Mouse (Mus musculus): ENCODE data around the gene Fads3.

The Fads3 gene

DNA sequence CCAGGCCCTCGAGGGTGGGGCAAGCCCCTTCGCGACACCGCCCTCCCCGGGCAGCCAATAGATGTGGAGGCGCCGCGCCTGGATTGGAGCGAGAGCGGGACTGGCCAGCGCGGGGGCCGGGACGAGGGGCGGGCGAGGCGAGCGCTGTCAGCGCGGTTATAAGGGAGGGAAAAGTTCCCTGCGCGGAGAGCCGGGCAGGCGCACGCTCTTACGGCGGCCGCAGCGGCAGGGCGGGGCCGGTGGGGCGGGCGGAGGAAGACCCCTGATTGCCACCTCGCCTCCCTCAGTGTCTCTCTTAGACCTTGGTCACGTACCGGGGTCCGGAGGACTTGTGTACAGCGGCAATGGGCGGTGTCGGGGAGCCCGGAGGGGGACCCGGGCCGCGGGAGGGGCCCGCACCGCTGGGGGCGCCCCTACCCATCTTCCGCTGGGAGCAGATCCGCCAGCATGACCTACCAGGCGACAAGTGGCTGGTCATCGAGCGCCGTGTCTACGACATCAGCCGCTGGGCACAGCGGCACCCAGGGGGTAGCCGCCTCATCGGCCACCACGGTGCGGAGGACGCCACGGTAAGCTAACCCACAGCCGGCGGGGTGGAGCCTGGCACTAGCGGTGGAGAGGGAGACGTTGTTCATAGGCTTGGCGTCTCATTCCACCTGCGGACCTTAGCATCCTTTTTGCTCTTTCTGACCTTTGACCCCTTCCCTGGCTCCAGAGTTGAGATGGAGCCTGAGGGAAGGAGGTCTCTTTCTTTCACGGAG lies at the start of gene Fads3:
Gene Fads3 (plus strand): TSS at position 182 of the 761 bp plus-strand sequence.
- DNase-seq (ENCODE audit: low spot score), result peak; percentile 92

DNA sequence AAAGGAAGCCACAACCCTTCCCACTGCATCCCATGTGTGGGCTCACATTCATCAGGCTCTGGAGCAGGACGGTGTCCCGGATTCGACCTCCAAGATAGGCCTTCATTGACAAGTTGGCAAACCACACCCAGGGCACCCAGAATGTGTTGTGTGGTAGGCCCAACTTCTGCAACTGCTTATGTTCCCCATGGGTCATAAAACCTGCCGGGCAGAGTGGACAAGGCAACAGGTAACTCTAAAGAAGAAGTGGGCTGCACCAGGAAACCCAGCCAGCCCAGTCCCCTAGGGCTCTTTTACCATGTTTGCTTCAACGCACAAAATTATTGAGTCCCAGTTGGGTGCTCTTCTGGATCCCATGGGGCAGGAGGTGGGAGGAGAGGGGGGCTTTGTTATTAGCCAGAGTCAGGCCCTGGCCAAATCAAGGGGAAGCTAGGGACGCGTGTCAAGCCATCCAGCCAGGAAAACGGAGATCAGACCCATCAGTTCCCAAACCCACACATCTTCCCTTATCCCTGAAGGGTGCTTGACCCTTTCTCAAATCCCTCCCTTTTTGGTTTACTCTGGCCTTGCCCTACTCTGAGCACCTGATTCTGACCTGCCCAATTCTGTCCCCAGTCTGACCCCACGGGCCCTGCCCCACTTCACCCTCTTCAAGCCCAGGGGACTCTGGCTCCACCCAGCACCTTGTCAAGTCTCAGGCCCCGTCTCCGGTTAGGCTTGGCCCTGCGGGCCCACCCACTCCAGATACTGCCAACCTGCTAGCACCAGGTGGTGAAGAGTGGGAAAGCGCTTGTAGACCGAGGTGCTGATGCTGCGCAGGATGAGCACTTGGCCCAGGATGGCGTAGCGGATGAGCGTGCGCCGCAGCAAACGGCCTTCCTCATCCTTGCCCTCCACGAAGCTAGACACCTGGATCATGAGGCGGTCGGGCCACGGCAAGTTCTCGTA lies 49.1 kb upstream of the Fads3 start:
- DNase-seq (ENCODE audit: low spot score), result no peak

DNA sequence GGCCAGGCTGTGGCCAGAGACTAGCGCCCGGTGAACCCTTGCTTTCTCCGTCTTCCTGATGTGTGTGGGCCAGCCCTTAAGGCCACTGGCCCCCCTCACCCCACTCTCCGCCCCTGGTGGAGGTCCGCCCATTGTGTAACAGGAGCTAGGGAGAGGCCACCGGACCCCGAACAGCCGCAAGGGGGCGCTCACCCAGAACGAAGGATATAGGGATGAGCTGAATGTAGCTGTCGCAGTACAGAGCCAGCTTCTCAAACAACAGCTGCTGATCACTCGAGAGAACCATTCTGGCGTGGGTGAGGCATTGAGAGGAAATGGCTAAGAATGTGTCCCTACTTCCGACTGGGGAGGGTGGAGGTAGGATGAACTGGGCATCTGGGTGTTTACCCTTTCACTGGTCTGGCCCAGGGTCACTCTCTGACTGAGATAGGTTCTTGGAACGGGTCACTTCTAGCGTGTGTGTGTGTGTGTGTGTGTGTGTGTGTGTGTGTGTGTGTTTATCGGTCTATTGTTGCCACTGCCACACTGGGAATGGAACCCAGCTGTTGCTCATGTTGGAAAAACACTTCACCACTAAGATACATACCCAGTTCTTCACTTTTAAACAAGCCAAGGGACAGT lies 48.2 kb upstream of the Fads3 start:
- DNase-seq (ENCODE audit: low spot score), result peak; percentile 91

DNA sequence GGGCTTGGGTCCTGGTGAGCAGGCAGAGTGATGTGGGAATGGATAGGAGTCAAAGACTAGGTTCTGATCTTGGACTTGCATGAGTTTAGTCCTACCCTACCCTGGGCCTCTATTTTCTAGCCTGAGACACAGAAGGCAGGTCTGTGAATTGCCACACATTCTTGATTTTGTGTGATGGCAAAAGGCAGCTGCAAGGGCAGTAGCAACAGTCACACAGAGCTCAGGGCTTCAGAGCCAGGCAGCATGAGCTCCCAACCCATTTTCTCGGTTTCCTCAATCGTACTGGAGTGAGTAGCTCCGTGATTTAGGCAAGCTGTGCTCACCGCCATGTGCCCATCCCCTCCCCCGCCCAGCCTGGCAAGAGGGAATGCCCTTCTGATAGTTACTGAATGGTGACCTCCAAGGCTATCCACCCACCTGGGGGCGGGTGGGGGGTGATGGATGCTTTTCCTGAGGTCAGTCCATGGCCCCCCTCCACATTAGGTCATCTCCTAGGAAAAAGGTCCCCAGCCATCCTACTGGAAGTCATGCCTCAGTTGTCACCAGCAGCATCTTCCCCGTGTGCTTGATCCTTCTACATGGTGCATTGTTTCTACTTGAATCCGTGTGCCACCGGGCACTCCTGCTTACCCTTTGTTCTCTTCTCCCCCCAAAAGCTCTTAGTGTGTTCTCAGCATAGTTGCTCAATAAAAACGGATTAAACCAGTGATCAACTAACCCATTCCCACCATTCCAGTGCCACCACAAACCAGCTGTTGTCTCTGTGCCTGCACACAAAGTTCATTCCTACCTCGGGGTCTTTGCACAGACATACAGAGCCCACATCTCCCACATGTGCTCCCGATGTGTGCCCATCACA lies 43.9 kb upstream of the Fads3 start:
- no peak for DNase-seq (ENCODE audit: low spot score)

DNA sequence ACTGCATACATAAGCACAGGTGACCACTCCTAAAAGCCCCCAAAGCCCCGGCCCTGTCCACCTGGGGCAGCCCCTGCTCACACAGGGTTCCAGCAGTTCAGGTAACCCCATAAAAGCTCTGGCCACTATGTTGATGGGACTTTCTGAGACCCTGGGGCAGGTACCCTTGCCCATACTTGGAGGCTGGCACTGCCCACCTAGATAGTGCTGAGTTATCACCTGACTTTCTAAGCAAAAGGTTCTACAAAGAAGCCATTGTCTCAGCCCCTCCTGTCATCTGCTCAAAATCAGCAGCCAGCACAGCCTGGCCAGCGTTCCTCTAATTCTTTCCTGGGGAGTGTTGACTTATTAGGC lies 43.3 kb upstream of the Fads3 start:
- no peak for DNase-seq (ENCODE audit: low spot score)

DNA sequence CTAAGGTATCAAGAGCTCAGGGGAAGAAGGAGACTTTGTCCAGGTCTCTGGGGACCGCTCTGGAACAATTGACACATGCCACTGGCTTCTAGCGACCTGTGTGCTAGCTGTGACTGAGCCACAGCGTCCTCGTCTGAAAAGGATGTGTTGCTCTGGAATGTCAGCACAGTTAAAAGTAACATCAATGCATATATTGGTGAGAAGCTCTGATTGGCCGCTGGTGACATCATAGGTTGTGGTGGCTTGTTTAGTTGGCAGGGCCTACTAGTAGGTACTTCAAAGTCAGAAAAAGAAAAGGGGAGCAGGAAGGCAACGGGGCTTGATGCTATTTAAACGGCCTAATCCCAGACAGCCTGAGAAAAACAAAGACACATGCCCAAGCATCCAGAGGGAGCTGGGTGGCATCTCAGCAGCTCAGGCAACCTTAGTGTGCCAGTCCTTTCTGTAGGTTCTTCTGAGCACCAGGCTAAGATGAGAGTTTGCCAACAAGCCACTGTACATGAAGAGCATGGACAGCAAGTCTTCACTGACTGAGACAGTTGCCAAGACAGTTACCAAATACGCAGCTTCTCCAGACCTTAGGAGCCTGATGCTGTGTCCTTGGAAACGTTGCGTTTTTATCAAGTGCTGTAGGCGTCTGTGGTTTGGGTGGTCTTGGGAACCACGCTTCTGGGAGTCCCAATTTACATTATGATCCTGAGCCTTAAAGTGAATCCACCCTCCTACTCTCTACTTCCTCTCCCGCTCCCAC lies 42.5 kb upstream of the Fads3 start:
- no peak for DNase-seq (ENCODE audit: low spot score)

DNA sequence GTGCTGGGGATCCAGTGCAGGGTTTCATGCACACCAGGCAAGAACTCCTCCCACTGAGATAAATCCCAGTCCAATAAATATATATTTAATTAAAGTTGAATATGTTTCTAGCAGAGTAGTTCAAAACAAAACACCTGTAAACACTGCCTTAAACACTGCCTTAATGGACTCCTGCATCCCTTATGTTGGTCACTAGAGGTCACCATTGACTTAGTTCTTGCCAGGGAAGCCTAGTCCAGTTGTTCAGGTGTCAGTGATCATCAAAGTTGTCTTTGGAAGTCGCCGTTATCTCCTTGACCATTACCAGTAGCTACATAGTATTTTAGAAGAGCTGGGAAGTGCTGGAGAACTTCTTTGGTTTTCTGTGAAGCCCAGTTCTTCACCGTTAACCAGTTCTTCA lies 41.0 kb upstream of the Fads3 start:
- peak; percentile 66 for DNase-seq (ENCODE audit: low spot score)

DNA sequence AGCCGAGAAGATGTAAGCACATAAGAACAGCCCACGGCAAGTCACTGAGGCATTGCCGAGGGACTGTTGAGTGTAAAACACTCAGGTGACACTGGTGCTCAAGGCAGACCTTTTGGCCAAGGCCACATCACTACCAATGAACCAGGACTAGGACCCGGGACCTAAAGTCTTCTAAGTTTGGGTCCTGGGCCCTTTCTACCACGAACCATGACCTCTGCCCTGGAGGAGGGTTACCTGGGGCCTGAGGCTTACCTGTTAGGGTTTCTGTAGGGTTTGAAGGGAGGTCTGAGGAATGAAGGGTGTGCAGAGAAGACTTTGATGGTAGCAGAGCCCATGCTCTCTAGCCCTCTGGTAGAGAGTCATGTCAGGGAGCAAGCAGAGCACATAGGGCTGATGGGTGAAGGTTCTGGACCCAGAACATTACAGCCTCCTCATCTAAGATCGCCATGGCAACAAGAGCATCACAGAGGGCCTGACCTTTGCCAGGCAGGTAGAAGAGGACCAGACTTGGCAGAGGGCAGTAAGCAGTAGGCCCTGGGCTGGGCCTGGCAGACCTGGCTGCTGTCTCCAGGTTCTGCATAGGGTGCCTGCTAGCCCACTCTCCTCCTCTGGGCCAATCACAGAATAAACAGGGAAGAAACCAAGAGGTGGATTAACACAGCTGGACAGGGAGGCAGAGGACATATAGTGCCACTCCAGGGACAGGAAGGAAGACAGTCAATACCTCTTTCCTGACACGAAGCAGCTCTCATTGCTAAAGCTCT lies 40.0 kb upstream of the Fads3 start, which contains the start of the genes Best1 and Rab3il1:
Gene Best1 (minus strand): TSS at position 428 of the 764 bp plus-strand sequence.
Gene Rab3il1 (plus strand): TSS at position 464 of the 764 bp plus-strand sequence.
- no peak for DNase-seq (ENCODE audit: low spot score)

DNA sequence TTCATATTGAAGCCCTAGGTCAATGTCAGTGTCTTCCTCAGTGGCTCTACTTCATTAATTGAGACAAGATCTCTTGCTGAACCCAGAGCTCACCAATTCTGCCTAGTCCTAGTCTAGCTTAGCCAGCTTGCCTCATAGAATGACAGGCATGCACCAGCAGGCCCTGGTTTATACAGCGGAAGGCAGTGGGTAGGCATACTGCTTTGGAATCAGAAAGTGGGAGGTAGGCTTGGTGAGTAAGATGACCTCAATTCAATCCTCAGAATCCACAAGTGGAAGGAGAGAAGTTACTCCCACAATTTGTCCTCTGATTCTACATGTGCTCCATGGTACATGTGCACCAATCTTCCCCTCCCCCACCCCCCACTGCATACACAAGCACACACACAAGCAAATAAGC lies 37.7 kb upstream of the Fads3 start:
- DNase-seq (ENCODE audit: low spot score), result no peak

DNA sequence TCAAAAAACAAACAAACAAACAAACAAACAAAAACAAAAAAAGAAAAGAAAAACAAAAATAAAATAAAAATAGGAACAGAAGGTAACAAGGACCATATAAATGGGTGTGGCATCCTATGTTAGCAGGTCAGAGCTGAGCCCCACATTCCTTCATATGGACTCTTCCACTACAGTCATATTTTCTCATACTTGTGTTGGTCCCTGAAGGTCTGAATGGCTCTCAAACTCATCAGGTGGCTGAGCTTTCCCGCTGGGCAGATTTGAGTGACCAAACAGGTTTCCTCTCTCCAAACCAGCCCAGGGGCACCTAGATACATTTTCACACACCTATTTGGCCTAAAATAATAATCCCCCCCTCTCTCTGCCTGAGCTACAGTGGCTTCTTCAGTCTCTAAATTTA lies 30.0 kb upstream of the Fads3 start:
- DNase-seq (ENCODE audit: low spot score), result no peak

DNA sequence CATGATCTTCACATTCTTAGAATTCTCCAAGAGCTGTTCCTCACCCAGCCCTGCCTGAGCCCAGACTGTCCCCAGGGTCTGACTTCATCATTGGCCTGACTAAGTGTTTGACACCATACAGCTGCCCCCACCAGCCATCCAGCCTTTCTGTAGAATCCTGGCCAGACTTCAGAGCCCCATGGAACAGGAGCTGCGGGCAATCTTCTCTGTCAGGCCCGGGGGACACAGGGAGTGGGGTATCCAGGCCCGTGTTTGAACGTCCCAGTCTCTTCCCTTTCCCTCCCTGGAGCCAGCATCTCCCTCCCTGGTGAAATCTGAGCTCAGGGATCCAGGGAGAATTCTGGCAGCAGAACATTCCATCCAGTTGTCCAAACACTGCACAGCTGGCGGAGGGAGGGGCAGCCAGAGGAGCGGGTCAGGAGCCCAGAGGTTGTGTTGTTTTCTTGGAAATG lies 28.5 kb upstream of the Fads3 start:
- peak; percentile 50 for DNase-seq (ENCODE audit: low spot score)

DNA sequence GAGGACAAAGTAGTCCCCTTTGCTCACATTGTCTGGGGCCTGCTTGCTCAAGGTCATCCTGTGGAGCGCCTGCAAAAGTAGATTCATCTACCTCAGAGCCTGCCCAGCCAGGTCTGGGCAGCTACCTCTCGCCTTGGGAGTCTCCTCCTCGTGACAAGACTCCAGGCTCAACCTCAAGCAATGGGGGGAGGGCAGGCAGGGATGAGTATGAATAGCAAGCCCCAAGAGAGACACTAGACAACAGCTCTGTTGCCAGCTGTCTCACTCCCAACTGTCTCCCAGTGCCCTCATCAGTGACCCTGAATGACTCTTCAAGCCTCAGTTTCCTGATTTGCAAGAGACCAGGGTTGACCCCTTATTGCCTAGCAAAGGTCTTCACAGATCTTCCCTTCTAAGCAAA lies 28.0 kb upstream of the Fads3 start:
- no peak for DNase-seq (ENCODE audit: low spot score)

DNA sequence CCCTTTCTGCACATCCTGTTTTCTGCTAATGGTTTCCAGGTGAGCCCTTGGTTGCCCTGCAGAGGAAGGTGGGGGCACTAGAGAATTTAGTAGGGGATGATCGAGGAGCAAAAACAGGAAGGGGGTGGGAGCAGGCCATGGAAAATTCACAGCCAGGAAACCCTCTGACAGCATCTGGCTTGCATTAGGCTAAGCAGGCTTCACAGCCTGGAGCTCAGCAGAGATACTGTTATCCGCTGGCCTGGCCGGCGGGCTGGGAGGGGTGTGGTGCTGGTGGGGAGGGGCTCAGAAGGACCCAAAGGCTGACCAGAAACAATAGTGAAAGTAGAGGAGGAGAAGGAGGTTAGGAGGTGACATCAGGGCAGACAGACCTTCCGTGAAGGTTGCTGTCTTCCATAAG lies 27.5 kb upstream of the Fads3 start:
- no peak for DNase-seq (ENCODE audit: low spot score)

DNA sequence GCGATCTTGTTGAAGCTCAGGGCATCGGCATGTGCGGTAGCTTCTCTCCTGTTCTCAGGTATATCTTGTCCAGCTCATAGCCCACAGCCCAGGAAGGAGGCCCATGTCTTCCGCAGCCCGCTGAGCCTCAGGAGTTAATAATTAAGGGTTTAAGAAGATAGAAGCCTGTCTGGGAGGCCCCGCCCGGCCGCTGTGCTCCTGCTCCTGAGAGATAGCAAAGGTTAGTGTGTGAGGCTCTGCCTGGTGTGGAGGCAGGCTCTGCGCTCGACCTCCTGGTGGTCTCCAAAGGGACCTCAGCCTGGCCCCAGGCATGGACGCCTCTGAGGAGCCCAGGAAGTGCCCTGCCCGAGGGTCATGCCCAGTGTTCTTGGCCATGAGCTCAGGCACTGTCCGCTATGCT lies 26.5 kb upstream of the Fads3 start:
- no peak for DNase-seq (ENCODE audit: low spot score)

DNA sequence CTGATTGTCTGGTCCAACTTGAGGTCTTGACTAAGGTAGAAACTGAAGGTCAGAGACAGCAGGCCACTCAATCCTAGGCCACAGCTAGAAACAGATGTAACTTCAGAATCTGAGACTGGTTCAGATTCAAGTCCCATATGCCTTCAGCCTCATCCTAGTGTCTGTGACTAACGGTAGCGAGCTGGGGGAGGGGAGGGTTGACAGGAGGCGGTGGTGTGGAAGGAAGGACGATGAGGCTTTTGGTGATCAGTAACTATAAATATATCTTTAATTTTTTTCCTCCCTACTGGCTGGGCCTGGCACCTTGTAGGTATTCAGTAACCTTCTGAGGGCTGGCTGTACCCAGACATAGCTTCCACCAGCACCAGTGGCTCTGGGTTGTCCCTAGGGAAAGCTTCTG lies 25.9 kb upstream of the Fads3 start:
- DNase-seq (ENCODE audit: low spot score), result no peak

DNA sequence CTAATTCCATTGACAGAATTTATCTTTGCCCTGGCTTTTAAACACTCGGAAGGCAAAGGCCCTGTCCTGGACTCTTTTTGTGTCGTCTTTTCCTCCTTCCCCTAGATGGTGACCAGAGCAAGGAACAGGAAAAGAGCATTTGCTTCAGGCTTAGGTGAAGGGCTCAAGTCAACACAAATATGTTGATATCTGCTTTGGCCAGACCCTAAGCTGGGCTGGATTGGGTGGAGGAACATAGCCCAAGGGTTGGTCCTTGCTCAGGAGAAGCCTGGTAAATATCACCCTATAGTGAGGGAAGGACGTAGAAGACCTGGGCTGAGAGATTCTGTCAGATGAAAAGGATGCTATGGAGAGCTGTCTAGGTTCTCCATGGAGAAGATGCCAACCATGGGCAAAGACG lies 25.2 kb upstream of the Fads3 start:
- no peak for DNase-seq (ENCODE audit: low spot score)

DNA sequence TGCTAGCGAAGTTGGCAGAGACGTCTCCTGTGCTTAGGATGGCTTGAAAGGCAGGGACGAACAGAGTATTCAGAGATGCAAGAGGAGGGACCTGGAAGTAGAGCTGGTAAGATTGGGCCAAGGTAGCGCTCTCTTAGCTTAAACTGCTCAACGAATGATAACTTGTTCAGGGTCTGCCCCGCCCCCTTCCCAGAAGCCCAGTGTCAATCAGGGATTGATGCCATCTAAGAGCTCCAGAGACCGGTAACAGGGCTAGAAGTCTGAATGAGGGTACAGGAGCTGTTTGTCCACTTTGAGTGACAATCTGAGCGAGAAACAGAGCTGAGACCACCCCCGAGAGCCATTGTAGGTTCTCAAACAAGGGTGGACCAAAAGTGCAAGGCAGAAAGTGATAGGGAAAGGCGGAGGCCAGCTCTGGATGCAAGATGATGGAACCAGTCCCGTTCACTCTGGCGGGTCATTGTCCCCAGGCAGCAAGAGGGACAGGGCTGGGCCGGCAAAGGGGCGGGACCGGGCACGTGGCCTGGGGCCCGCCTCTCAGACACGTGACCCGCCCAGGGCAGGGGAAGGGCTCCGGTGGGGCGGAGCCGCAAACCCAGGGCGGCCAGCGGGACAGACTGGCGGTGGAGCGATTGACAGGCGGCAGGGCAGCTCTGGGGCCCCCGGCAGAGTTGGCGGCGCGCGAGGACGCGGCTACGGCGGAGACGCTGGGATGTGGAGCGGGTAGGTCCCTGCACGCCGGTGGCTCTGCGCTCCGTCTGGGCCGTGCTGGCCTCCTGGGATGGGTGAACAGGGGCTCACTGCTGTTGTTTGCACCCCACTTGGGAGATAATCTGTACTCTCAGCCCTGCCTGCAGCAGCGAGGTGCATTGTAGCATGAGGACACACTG lies 23.5 kb upstream of the Fads3 start:
- peak; percentile 93 for DNase-seq (ENCODE audit: low spot score)

DNA sequence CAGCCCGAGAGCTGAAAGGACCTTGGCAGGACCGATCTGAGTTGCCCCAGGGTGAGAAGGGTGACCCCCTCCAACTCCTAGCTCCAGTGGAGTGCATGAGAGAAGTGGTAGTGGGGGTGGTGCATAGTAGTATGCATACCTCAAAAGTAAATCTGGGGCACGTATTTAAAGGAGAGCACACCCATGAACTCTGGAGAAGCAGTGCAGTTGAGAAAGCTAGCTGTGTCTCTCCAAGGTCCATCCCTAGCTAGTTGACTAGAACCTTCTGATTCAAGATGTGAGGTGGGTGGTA lies 22.9 kb upstream of the Fads3 start:
- no peak for DNase-seq (ENCODE audit: low spot score)

DNA sequence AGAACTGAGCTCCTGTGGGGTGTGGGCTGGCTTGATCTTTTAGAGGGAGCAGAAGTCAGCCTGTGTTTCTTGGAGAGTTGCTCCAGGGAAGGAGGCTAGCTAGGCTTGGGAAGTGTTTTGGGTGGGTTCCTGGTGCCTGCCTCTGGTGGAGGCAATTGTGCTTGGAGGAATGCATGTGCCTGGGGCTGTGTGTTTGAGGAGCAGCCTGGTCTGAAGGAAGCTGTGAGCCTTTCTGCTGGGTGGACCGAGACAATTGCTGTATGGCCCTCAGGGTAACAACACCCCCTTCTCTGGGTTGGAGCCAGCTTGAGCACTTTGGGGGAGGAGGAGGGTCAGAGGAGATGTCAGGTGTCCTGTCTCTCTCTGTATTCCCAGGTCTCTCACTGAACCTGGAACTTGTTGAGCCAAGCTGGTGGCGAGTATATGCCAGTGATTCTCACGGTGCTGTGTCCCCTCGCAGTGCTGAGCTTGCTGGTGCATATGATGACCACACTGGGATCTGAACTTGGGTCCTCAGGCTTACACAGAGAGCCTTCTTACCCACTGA lies 22.1 kb upstream of the Fads3 start:
- no peak for DNase-seq (ENCODE audit: low spot score)
